Mouse (Mus musculus) hindbrain, embryonic 15.5 days (tissue): ENCODE results near the gene Gm47969. TPM values are rescaled to one million over a fixed set of nuclear protein-coding genes. Genes with fewer than 3 reads are reported as not detected.

Source experiments
- ATAC-seq: fragments of 200-750 bp; cut with Nextera tagmentation; 2 replicates; pipeline ENCODE4 v1.8.0; 2017; ENCODE audit warnings: low read depth, moderate number of reproducible peaks, moderate TSS enrichment; ENCODE audit not compliant: low FRiP score
- H3K27ac ChIP-seq: fragments of 300-500 bp; sonication (generic); replicated peaks from 2 replicates; pipeline ENCODE4 v1.5.1; 2015; ENCODE audit warnings: mild to moderate bottlenecking, inconsistent platforms
- H3K27me3 ChIP-seq: fragments of 300-500 bp; sonication (generic); 2 replicates; pipeline ENCODE4 v1.6.1; 2015; ENCODE audit warnings: control low read depth, inconsistent platforms
- H3K36me3 ChIP-seq: fragments of 300-500 bp; sonication (generic); 2 replicates; pipeline ENCODE4 v1.6.1; 2015; ENCODE audit warnings: control low read depth, inconsistent platforms
- H3K4me1 ChIP-seq: fragments of 300-500 bp; sonication (generic); replicated peaks from 2 replicates; pipeline ENCODE4 v1.6.1; 2015; ENCODE audit warnings: control low read depth, inconsistent platforms
- H3K4me2 ChIP-seq: fragments of 300-500 bp; sonication (generic); 2 replicates; pipeline ENCODE4 v1.6.1; 2015; ENCODE audit warnings: moderate library complexity, mild to moderate bottlenecking, inconsistent platforms
- H3K4me3 ChIP-seq: fragments of 300-500 bp; sonication (generic); 2 replicates; pipeline ENCODE4 v1.5.1; 2015; ENCODE audit warnings: mild to moderate bottlenecking, inconsistent platforms
- H3K9ac ChIP-seq: fragments of 300-500 bp; sonication (generic); 2 replicates; pipeline ENCODE4 v1.6.1; 2015; ENCODE audit warnings: inconsistent platforms
- H3K9me3 ChIP-seq: fragments of 300-500 bp; sonication (generic); 2 replicates; pipeline ENCODE4 v1.6.1; 2016; ENCODE audit warnings: control low read depth, inconsistent platforms
- WGBS: fragments of 180-500 bp; shearing (Covaris S2); methylation state at CpG from one replicate; pipeline ENCODE4 v1.1.7; 2015; 5-methylcytosine and 5-hydroxymethylcytosine counted together
- polyA plus RNA-seq: library from polyadenylated mRNA; unstranded; fragments of >200 nt; fragmentation: Nextera tagmentation; extraction: Ambion mirVana; gene quantifications from 2 replicates; pipeline ENCODE4 v1.2.1, GENCODE M21; 2015

Gene Gm47969
- polyA plus RNA-seq, 1 experiment from 2014 or later, result not detected

- H3K9ac ChIP-seq, result peak within 1 kb of the TSS; percentile 55
- ATAC-seq, result peak; percentile 96
- peak within 1 kb of the TSS; percentile 53 for H3K4me3 ChIP-seq
- under 1% methylated on average over 25 of the region's 25 CpGs for WGBS
- H3K36me3 ChIP-seq, result no peaks in the 10 kb centered on the region
- no peaks in the 10 kb centered on the region for H3K9me3 ChIP-seq
- peaks cover 6% of the 10 kb centered on the region; the same call in 1 of the 2 replicates for H3K4me1 ChIP-seq
- H3K27ac ChIP-seq, result peak within 1 kb of the TSS; percentile 41
- H3K4me2 ChIP-seq, result peak within 1 kb of the TSS; percentile 86
- H3K27me3 ChIP-seq, result no peaks in the 10 kb centered on the region
Measured at GRCm38 (mm10) chr1:83038109-83038672, 6.5 kb upstream of the Gm47969 start, which contains the start of gene Slc19a3. Gene Slc19a3, minus strand, starts transcription at chr1:83038448.

DNA sequence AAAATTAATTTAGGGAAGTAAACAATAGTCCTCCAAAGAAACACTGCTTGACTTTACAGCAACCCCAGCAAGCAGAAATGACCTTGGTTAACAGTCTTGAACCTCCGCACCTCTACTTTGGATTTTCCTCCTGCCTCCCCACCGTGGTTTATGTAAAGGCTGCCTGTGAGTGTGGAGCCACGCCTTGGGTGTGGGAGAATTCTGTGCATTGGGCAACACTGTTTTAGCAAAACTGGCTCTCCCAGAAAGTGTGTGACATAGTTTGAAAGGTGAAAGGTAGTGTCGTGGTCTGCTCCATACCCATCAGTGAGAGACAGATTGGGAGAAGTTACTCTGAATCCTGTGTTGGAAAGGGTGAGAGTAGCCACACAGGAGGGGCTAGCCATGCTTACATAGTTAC is 5.7 kb upstream of the Gm47969 start:
- Histone ChIP-seq H3K27ac (no peak overlapping the region), H3K9ac (no peak overlapping the region), H3K4me3 (no peak overlapping the region), H3K4me2 (no peak overlapping the region), H3K4me1 (peaks cover 6% of the 10 kb centered on the region; the same call in 1 of the 2 replicates), H3K9me3 (no peaks in the 10 kb centered on the region), H3K36me3 (no peaks in the 10 kb centered on the region), H3K27me3 (no peaks in the 10 kb centered on the region)
- no peak for ATAC-seq
- 84% methylated on average over 4 of the region's 4 CpGs for WGBS

DNA sequence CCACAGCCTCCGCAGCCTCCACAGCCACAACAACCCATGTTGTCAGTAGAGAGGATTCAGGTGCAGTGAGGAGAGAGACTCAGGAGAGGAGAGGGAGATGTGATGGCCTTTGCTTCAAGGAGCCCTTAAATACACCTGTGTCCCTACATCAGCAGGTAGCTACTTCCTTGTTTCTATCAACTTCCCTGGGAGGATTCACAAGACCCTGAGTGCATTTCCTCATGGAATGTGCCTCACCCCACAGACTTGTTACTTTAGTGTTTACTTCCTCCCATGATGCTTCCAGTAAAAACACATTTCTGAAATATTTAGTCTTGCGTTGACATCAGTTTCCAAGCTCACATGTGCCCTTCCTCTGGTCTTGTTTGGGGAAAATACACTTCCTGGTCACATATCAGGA is 2.4 kb upstream of the Gm47969 start, which contains the start of gene Krtap28-10:
Krtap28-10 (minus strand) TSS at position 101 of the 400 bp plus-strand sequence.
- ATAC-seq, result no peak
- Histone ChIP-seq H3K9ac (no peak within 1 kb of the TSS), H3K4me3 (no peak within 1 kb of the TSS), H3K27ac (no peak within 1 kb of the TSS), H3K4me2 (no peak within 1 kb of the TSS), H3K36me3 (no peaks in the 10 kb centered on the region), H3K4me1 (peaks cover 5% of the 10 kb centered on the region; the same call in 1 of the 2 replicates), H3K27me3 (no peaks in the 10 kb centered on the region), H3K9me3 (no peaks in the 10 kb centered on the region)
- 89% methylated on average over 2 of the region's 2 CpGs for WGBS

DNA sequence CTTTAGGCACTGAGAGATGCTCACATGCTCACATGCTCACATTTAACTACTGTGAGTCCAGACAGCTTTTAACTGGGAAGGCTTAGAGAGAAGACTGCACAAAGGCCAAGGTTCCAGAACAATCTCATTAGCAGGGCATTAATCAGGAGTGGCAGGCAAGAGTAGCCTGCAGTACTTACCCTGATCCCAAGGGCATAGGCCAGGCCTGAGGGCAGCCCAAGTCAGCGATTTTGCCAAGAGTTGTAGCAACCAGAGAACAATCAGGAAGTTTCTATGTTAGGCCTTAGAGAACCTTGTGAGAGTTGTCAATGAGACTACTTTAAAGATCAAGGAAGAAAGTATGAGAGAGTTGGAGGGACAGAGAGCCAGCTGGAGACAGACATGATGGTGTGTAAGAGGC is 13.7 kb downstream of the Gm47969 start:
- no peak for ATAC-seq
- Histone ChIP-seq H3K27ac (no peak overlapping the region), H3K27me3 (no peaks in the 10 kb centered on the region), H3K9me3 (no peaks in the 10 kb centered on the region), H3K4me3 (no peak overlapping the region), H3K4me2 (no peak overlapping the region), H3K36me3 (no peaks in the 10 kb centered on the region), H3K9ac (no peak overlapping the region), H3K4me1 (no peaks in the 10 kb centered on the region)
- WGBS, result 63% methylated on average over 1 of the region's 1 CpGs

GRCm38 (mm10) chr1:83059278-83059677 is 14.5 kb downstream of the Gm47969 start, which contains the start of gene A030005K14Rik:
Gene A030005K14Rik, minus strand, starts transcription at chr1:83059378.
- Histone ChIP-seq H3K4me3 (no peak within 1 kb of the TSS), H3K36me3 (no peaks in the 10 kb centered on the region), H3K4me2 (no peak within 1 kb of the TSS), H3K9me3 (no peaks in the 10 kb centered on the region), H3K27me3 (no peaks in the 10 kb centered on the region), H3K9ac (no peak within 1 kb of the TSS), H3K4me1 (no peaks in the 10 kb centered on the region), H3K27ac (no peak within 1 kb of the TSS)
- 91% methylated on average over 9 of the region's 9 CpGs for WGBS
- no peak for ATAC-seq

GRCm38 (mm10) chr1:83060643-83061042 is 15.9 kb downstream of the Gm47969 start, which contains the start of gene Krtap28-13:
Gene Krtap28-13, plus strand, starts transcription at chr1:83060930.
- 74% methylated on average over 4 of the region's 4 CpGs for WGBS
- H3K9me3 ChIP-seq, result no peaks in the 10 kb centered on the region
- ATAC-seq, result no peak
- no peaks in the 10 kb centered on the region for H3K4me1 ChIP-seq
- H3K9ac ChIP-seq, result no peak within 1 kb of the TSS
- no peak within 1 kb of the TSS for H3K4me3 ChIP-seq
- H3K36me3 ChIP-seq, result no peaks in the 10 kb centered on the region
- no peak within 1 kb of the TSS for H3K4me2 ChIP-seq
- no peak within 1 kb of the TSS for H3K27ac ChIP-seq
- H3K27me3 ChIP-seq, result no peaks in the 10 kb centered on the region

DNA sequence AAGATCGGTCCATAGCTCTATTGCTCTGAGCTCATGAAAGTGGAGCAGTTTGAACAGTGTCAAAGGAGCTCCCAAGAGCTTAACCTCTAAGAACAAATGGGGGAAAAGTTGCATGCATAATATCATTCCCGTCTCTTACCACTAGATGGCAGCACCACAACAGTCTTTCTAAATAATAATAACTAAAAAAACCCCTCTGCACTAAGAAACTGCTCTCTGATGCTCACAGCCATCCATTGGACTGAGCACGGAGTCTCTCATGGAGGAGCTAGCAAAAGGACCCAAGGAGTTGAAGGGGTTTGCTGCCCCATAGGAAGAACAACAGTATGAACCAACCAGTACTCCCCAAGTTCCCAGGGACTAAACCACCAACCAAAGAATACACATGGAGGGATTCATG is 20.1 kb downstream of the Gm47969 start:
- Histone ChIP-seq H3K4me1 (no peaks in the 10 kb centered on the region), H3K4me3 (no peak overlapping the region)

GRCm38 (mm10) chr1:83066577-83066976 is 21.8 kb downstream of the Gm47969 start:
- H3K27ac ChIP-seq, result no peak overlapping the region
- H3K9me3 ChIP-seq, result no peaks in the 10 kb centered on the region
- H3K4me1 ChIP-seq, result no peaks in the 10 kb centered on the region
- no peak overlapping the region for H3K9ac ChIP-seq
- H3K4me3 ChIP-seq, result no peak overlapping the region
- no peak for ATAC-seq
- no peaks in the 10 kb centered on the region for H3K27me3 ChIP-seq
- 91% methylated on average over 4 of the region's 4 CpGs for WGBS
- no peak overlapping the region for H3K4me2 ChIP-seq
- H3K36me3 ChIP-seq, result no peaks in the 10 kb centered on the region

More for the DNA sequence above, 20.1 kb downstream of the Gm47969 start:
- no peak for ATAC-seq
- H3K9me3 ChIP-seq, result no peaks in the 10 kb centered on the region
- H3K36me3 ChIP-seq, result no peaks in the 10 kb centered on the region
- no peak overlapping the region for H3K9ac ChIP-seq
- no peak overlapping the region for H3K27ac ChIP-seq
- no peaks in the 10 kb centered on the region for H3K27me3 ChIP-seq
- no peak overlapping the region for H3K4me2 ChIP-seq
- WGBS, result 28% methylated on average over 3 of the region's 3 CpGs

DNA sequence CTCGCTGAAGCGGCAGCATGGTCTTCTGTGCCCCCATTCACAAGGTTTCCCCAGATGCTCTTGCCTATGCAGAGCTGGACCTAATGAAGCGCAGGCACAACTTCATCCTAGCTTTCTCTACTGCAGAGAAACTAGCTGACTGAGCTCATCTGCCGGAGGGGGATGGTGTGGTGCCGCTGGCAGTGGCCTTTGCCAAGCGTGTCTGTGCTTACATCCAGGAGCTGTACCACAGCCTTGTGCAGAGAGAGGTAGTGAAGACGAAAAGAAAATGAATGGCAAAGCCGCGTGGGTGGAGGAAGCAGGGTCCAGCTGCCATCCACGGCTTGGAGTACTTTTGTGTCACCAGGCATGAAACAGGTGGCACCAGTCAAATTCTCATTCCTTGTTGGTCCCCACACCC is 22.5 kb downstream of the Gm47969 start:
- Histone ChIP-seq H3K27ac (no peak overlapping the region), H3K4me3 (no peak overlapping the region), H3K36me3 (no peaks in the 10 kb centered on the region), H3K4me2 (no peak overlapping the region), H3K9me3 (no peaks in the 10 kb centered on the region), H3K4me1 (no peaks in the 10 kb centered on the region), H3K27me3 (no peaks in the 10 kb centered on the region), H3K9ac (no peak overlapping the region)
- WGBS, result 85% methylated on average over 10 of the region's 10 CpGs
- no peak for ATAC-seq

GRCm38 (mm10) chr1:83075526-83076189 is 30.9 kb downstream of the Gm47969 start:
- peak; percentile 65 for ATAC-seq
- Histone ChIP-seq H3K9me3 (no peaks in the 10 kb centered on the region), H3K4me2 (peak overlapping the region; percentile 47), H3K9ac (no peak overlapping the region), H3K27me3 (no peaks in the 10 kb centered on the region), H3K27ac (no peak overlapping the region), H3K4me3 (peak overlapping the region; percentile 27), H3K36me3 (no peaks in the 10 kb centered on the region), H3K4me1 (no peaks in the 10 kb centered on the region)
- WGBS, result 39% methylated on average over 15 of the region's 15 CpGs

DNA sequence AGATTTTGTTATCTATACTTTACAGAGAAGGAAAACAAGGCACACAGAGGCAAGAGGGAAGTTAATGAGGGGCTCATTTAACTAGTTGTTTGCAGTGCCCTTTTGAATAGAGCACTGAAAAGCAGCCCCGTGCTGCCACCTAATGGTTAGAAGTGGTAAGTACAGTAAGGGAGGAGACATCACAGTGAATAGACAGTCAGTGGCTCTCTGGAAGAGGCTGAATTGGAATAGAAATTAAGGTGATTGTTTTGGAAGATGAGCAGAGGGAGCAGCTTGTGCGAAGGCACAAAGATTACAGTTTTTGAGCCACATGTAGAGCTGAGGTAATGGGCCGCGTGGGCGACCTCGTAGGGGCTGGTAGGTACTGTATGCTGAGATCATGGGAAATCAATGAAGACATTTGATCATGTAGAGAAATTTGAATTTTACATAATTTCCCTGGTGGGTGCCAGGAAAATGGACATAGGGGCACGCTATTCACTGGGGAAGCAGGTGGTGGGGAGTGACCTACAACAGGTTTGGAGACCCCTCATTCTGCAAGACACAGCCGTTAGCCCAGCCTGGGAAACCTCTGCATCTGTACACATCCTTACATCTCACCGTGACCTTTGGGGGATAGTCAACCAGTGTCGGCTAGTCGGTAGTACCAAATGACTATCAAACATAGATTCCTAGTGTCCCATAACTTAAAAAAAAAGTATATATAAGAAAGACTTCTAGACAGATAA is 31.6 kb downstream of the Gm47969 start:
- no peak overlapping the region for H3K27ac ChIP-seq
- ATAC-seq, result peak; percentile 93

DNA sequence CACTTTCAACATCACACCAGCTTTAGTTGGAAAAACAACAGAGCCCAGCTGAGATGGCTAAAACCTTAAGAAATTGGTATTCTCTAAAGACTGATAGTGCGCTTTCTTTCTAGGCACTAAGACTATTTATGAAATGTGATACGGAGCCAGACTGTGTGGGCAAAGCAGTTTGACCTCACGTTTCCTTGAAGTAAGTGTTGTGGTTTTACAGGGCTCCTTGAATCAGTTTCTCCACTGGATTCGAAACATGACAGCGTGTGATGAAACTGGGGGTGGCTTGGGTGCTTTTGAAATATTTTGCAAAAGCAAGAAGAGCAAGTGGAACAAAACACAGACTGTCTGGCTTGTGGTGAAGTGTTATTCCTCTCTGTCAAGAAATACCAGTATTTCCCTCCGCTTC is 32.3 kb downstream of the Gm47969 start:
- Histone ChIP-seq H3K27me3 (no peaks in the 10 kb centered on the region), H3K9ac (no peak overlapping the region), H3K36me3 (no peaks in the 10 kb centered on the region), H3K4me1 (no peaks in the 10 kb centered on the region), H3K4me2 (no peak overlapping the region), H3K27ac (no peak overlapping the region), H3K4me3 (no peak overlapping the region), H3K9me3 (no peaks in the 10 kb centered on the region)
- WGBS, result 82% methylated on average over 6 of the region's 6 CpGs
- no peak for ATAC-seq

More for the DNA sequence above, 31.6 kb downstream of the Gm47969 start:
- 45% methylated on average over 11 of the region's 11 CpGs for WGBS
- peak overlapping the region; percentile 27 for H3K4me3 ChIP-seq
- H3K27me3 ChIP-seq, result no peaks in the 10 kb centered on the region
- H3K9me3 ChIP-seq, result no peaks in the 10 kb centered on the region
- peak overlapping the region; percentile 47 for H3K4me2 ChIP-seq
- no peaks in the 10 kb centered on the region for H3K4me1 ChIP-seq
- no peak overlapping the region for H3K9ac ChIP-seq
- H3K36me3 ChIP-seq, result no peaks in the 10 kb centered on the region
